Mouse (Mus musculus): ENCODE measurements around the gene Gm11627.
"Not testable (repeated sequence)": the region's sequence is repeated elsewhere in the genome, so short reads cannot be mapped to it uniquely, and the experiment has no call there.

Gene Gm11627

GRCm38 (mm10) chr11:102558704-102559103, 20.6 kb downstream of the Gm11627 start:
- no peak for DNase-seq

- no peak for DNase-seq
These were observed 21.9 kb downstream of the Gm11627 start for GRCm38 (mm10) chr11:102557386-102557785.

- no peak for DNase-seq
These were observed 22.6 kb downstream of the Gm11627 start for GRCm38 (mm10) chr11:102556716-102557074.

- DNase-seq, result peak; percentile 89 to 91
These were observed 23.1 kb downstream of the Gm11627 start, which contains the start of gene Gpatch8 for GRCm38 (mm10) chr11:102556031-102556715. Gene Gpatch8, minus strand, starts transcription at chr11:102556392.

- DNase-seq, result no peak
These were observed 23.7 kb downstream of the Gm11627 start for GRCm38 (mm10) chr11:102555400-102556030.

GRCm38 (mm10) chr11:102552051-102552450, 27.2 kb downstream of the Gm11627 start:
- DNase-seq, result no peak

GRCm38 (mm10) chr11:102551176-102551575, 28.1 kb downstream of the Gm11627 start:
- DNase-seq, result no peak

- DNase-seq, result no peak
These were observed 37.8 kb downstream of the Gm11627 start for GRCm38 (mm10) chr11:102541471-102541870.

GRCm38 (mm10) chr11:102540286-102540685, 39.0 kb downstream of the Gm11627 start:
- DNase-seq, result not testable (repeated sequence)

GRCm38 (mm10) chr11:102539690-102540089, 39.6 kb downstream of the Gm11627 start:
- no peak for DNase-seq

GRCm38 (mm10) chr11:102536210-102536609, 43.1 kb downstream of the Gm11627 start:
- DNase-seq, result no peak

- no peak for DNase-seq
These were observed 45.2 kb downstream of the Gm11627 start for GRCm38 (mm10) chr11:102534078-102534477.

GRCm38 (mm10) chr11:102531425-102531824, 47.8 kb downstream of the Gm11627 start:
- DNase-seq, result no peak
